Mouse (Mus musculus): ENCODE measurements around the gene Aplp2.
A peak's percentile ranks its signal among the peaks of the same experiment; 100 is the strongest.

The Aplp2 gene

DNA sequence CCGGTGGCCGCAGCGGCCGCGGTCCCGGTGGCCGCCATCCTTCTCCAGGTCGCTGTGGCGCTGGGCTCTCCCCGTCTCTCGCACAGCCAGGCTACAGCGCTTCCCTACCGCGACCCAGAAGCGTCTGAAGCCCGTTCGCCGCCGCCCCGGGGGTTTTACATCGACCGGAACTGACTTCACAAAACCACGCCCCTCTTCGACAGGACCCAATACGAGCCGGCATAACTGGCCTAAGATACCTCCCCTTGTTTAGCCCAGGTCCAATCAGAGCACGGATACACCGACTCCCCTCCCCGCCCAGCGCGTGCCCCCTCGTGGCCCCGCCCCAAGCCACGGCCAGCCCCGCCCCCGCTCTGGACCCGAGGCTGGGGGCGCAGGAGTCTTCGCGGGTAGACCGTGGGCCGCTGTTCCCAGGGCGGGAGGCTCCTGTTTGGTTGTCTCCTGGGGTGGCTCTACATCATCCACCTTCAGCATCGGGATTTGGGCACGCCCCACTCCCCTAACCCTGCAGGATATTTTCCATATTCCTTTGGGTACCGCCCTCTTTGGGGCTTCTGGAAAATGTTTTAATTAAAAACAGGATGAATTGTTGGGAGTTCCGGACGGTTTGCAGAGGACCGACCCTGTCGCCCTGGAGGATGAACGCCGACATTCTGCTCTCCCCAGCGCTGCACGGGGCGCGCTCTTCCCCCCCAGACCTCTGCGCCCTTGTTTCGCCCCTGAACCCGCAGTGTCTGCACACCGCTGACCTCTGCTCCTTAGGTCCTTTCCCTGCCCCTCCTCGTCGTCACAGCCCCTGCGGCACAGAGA is at the start of gene Aplp2:
Gene Aplp2 (minus strand): TSS at position 126 of the 810 bp plus-strand sequence.
- peak; percentile 98 for DNase-seq (ENCODE audit: inconsistent ontology term)

DNA sequence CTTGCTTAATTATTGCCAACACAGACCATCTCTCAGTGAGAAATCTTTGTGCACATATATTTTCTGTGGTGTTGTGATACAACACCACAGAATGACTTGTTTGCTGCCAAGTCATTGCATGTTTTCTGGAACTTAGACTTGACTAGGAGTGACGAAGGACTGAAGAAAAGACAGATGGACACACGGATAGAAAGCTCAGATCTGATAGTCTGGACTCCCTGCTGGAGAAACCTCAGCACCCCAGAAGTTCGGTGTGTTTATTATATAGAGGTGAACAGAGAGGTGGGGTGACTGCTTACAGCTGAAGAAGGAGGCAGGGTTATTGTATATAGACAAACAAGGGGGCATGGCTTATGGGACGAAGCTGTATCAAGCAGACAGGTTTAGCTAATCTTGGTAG is 48.6 kb upstream of the Aplp2 start:
- no peak for DNase-seq (ENCODE audit: inconsistent ontology term)

DNA sequence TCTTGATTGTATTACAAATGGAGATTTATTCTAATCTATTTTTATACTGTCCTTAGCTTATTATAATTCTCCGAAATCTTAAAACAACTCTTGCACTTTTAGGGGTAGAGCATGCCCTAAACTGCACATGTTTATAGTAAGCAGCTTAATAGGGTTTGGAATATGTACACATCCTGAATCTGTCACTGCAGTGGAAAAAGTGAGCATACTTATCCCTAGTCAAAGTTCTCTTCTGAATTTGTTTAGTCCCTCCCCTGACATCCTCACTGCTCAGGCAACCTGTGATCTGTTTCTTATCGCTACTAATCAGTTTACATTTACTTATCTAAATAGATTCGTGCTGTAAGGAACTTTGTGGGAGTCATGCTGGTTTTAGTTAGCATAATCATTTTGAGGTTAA is 46.6 kb upstream of the Aplp2 start:
- no peak for DNase-seq (ENCODE audit: inconsistent ontology term)

DNA sequence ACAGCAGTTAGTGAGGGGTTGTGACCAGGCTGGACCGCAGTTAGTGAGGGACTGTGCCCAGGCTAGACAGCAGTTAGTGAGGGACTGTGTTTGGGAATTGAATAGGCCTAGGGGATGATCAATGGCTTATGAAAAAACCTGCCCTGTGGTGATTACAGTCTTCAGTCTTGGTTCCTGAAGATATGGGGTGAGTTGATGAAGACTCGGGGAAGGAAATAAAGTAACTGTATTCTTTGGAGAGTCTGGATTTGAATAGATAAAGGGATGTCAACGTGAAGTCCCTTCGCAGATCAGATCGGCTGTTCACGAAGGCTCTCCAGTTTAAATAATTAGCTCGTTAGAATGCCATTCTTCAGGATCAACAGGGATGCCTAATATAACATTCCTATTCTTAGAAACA is 44.3 kb upstream of the Aplp2 start:
- no peak for DNase-seq (ENCODE audit: inconsistent ontology term)

DNA sequence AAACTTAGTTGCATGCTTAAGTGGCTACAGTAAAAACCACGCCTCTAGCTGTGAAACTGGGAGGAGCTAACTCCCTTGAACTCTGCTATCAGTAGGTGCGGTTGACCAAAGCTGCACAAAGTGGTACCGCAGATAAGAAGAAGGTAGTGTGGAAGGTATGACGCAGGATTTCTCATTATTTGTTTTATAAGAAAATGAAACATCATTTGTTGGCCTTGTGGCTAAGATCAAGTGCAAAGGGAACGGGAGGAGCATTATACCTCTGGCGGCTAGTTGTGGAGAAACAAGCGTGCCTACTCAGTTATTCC is 43.0 kb upstream of the Aplp2 start:
- DNase-seq (ENCODE audit: inconsistent ontology term): no peak

DNA sequence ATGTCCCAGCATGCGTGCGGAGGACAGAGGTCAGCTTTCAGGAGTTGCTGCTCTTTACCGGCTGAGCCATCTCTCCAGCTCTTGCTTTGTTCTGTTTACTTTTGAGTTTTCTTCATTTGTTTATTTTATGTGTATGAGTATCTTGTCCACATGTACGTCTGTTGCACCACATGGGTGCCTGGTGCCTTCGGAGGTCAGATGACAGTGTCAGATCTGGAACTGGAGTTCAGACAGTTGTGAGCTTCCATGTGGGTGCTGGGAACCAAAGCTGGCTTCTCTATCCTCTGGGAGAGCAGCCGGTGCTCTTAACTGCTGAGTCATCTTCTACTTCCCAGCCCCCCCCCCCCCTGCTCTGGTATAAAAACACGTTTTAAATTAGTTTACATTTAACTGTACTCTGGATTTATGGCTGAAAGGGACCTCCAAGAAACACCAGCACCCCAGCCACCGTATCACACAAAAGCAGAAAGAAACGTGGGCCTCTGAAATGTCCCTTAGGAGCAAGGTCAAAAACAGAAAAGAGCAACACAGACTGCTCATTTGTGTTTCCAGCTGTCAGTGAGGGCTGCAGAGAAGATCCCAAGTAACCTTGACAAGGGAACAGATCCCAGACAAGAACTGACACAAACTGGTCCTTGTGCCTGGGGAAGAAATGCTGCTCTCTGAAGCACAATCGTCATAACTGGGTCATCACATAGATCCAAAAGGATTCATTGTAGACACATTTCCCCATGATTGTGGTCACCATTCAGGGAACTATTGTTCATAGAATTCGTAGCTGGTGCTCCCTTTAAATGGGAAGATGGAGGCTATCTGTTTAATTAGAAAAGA is 42.5 kb upstream of the Aplp2 start:
- peak; percentile 16 for DNase-seq (ENCODE audit: inconsistent ontology term)

DNA sequence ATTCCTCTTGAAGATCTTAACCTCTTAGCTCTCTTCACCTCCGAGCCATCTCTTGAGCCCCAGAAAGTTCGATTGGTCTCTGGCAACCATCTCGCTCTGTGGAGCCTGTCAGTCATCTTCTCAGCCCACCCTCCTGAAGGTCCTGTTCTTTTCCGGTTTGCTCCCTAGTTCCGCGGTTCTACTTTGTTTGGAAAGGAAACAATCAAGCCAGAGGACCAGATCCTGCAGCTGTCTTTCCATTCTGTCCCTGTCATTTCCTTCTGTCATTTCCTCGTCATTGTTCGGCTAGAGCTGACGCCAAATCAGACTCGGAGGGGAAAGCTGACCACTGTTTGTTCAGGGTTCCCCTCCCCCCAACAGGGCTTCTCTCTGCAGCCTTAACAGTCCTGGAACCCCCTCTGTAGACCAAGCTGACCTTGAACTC is 41.7 kb upstream of the Aplp2 start:
- no peak for DNase-seq (ENCODE audit: inconsistent ontology term)

DNA sequence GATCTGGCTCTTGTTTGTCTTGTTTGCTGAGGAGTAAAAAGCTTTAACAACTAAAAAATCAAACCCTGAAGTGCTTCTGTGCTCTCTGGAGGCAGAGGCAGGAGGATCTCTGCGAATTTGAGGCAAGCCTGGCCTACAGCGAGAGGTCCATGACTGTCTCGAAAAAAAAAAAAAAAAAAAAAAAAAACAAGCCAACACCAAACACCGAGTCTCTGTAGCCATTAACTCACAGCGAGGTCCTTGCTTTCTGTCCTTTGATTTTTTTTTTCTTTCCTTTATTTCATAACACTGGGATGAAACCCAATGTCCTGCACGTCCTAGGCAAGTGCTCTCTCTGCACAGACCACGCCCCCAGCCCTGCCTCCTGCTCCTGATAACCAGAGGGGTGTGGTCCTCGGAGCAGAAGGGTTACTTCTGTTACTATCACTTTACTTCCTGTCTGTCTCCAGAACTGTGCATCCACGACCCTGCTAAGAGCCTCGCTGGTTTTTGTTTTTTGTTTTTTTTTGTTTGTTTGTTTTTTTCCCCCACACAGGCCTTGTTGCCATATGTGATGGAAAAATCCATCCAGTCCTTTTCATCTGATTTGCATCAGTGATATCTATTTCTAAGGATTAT is 40.7 kb upstream of the Aplp2 start:
- no peak for DNase-seq (ENCODE audit: inconsistent ontology term)

DNA sequence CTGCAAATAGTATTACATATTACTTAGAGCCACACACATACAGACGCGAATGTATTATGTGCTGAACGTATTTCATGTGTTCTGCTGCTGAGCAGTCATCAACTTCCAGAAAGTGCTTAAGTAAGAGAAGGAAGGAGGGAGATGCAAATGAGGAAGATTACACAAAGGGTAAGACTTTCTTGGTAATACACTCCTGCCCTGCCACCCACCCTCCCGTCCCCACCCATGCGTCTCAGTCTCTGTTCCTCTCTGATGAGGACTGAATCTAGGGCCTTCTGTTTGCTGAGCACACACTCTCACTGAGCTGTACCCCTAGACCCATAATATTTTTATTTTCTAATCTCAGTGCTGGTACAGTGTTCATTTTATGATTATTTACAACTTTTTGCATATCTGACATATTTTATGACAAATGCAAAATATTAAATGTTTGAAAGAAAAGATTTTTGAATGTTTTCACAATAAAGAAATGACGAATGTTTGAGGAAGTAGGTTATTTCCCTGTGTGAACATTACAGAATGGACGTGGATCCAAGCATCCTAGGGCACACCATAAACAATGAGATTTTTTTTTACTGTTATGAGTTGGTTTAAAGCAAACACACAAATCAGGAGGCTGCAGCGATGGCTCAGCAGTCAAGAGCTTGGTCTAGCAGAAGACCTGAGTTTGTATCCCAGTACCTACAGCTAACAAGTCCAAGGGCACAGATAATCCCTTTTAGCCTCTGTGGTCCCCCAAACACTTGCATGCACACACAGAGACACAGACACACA is 36.0 kb upstream of the Aplp2 start:
- no peak for DNase-seq (ENCODE audit: inconsistent ontology term)

DNA sequence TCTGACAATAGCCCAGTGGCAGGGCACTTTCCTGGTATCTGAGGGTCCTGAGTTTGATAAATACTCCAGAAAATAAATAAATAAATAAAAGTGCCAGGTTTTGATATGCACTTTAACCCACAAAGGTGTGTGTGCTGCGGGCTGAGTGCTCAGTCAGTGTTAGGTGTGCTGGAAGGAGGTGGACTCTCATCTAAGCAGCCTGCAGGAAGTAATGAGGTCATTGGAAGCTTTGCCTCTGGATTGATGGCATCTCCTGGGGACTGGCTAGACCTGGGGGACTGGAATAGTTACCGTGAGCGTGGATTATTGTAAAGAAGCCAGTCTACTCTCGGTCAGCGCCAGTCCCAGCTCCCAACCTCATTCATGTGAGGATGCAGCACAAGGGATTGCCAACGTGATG is 34.8 kb upstream of the Aplp2 start:
- DNase-seq (ENCODE audit: inconsistent ontology term): no peak

DNA sequence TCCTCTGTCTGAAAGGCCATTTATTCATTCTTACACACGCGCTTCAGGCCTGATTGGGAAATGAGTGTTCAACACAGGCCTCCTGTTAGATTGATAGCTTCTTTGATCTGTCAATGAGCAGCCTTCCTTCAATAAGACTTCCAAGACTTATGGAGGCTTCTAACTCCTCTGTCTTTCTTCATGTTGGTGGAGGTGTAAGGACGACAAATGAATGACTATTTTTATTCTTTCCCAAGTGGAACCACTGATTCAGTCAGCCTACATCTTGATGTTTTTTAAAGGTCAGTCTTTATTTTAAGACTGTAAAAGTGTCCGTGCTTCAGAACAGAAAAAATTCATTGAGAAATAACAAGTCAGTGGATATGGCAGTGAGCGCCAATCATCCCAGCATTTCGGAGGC is 33.4 kb upstream of the Aplp2 start:
- no peak for DNase-seq (ENCODE audit: inconsistent ontology term)

DNA sequence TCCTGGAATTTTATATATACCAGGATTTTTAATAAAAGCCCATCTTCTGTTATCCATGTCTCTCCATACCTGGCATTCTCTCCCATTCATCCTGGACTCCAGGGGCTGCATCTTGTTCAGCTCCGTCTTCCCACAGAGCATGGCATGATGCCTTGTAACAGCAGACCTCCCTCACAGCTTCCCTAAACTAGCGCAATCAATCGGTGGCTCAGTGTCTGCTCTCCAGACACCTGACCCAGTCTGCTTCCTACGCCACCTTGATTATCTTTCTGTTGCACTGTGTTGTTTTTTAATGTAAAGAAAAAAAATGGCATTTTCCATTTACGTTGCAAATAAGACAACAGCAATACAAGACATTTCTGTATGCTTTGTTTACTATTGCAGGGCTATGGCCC is 32.3 kb upstream of the Aplp2 start:
- DNase-seq (ENCODE audit: inconsistent ontology term): no peak

DNA sequence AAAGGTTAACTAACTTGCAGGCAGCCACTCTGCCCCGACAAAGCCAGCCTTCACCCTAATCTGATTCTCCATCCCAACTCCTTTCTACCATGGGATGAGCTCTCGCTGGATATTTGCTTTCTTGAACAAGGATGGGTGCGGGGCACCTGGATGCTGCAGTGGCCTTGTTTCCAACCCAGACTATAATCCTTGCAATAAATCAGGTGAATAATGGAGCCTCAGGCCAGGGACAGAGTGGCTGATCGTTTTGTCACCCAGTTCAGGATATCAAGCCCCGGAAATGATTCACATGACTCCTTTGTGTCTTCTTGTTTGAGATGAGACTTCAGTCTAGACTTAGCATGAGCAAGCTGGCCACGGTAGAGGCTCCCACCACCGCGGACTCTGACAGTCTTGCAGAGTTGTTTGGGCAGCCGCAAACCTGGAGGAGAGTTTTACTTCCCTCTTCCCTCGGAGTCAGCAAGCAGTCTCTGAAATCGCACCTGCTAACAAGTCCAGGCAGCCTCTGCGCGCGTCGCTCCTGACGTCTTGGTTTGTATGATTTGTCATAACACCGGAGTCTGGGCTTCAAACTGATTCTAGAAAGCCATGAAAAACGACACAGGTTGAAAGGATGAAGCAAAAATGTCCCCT is 31.8 kb upstream of the Aplp2 start:
- no peak for DNase-seq (ENCODE audit: inconsistent ontology term)

DNA sequence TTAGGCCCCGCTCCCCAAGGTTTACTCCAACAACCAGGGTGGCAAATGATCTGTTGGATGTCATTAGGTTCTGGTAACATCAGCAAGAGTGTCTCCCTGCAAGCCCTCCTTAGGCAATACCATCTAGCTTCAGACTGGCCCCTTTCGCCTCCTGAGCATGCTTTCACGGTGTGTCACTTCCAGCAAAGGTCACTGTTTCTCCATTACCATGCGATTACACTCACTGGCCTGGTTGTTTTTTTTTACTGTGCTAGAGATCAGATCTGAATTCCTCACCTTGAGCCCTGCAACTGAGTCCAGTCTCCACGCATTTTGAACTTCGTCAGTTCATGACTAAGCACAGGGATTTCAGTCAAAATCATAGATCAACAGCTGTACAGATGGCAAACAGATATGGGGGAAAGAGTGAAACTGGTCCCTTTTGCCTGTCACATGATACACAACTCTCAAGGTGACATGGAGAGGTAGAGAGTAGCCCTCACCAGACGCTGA is 29.6 kb upstream of the Aplp2 start:
- DNase-seq (ENCODE audit: inconsistent ontology term): no peak

DNA sequence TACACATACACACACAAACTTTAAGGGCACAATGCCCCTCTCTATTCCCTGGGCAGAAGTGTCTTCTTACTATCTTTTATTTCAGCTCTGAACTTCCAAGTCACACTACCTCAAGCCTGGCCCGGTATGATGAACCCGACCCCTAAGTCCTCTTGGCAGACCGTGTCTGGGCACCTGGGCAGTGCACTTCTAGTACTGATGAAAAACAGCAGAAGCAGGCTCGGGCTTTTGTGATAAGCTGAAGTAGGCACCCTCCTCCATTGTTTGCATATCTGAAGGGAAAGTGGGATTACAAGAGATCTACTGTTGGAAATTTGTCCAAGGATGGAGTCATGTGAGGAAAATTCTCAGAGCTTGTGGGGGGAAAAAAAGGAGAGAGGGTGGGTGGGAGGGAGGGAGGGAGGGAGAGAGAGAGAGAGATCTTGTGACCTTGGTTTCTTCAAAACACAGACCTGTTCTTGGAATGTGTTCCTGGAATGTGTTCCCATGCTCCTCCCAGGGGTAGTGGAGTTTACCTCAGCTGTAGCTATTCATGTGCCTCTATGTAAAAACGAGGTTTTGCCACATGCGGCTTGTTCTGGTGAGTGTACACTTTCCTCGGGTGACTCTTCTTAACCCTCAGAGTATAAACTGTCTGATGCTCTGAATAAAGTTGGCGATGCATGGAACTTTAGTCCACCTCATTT is 29.1 kb upstream of the Aplp2 start:
- DNase-seq (ENCODE audit: inconsistent ontology term): no peak

DNA sequence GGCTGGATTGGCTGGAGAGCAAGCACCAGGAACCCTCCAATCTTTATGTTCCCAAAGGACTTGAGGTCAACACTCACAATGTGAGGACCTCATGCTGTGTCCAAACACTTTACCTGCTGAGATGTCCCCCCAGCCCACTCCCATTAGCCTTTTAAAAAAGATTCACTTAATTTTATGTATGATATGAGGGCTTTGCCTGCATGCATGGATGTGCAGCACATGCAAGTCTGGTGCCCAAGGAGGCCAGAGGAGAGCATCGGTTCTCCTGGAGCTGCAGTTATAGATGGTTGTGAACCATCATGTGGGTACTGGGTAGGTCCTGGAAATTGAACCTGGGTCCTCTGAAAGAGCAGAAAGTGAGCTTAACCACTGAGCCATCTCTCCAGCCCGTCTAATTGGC is 27.9 kb upstream of the Aplp2 start:
- no peak for DNase-seq (ENCODE audit: inconsistent ontology term)

DNA sequence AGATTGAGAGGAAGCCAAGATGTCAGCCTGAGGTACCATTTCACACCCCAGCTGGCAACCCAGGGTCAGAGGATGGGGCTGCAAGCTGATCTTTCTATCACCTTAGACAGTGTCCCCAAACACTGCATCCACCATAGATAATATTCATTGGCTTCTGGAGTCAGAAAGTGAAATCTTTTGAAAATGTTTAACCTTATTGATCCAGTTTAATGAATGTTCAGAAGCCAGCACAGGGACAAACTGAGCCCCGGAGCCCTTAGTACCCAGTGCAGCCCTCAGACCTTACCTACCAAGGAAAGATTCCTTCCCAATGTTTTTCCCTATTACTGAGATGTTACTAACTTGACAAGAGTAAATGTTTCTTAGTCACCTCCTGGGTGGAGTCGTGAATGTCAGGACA is 26.9 kb upstream of the Aplp2 start:
- DNase-seq (ENCODE audit: inconsistent ontology term): no peak

DNA sequence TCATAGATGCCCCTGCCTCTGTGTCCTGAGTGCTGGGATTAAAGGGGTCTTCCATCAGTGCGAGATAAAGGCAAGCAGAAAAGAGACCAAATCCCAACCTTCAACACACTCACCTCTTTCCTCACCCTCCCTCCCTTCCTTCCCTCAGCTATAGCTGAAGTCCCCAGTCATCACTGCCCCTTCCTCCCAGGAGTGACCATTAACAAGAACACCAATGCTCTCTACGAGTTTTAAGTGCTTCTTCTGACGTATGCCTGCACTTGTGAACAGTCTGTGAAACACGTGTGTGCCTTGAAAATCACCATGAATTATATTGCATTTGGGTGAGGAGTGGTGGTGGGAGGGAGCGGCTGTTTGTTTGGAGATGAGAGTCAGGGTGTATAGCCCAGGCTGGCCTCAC is 24.5 kb upstream of the Aplp2 start:
- no peak for DNase-seq (ENCODE audit: inconsistent ontology term)

DNA sequence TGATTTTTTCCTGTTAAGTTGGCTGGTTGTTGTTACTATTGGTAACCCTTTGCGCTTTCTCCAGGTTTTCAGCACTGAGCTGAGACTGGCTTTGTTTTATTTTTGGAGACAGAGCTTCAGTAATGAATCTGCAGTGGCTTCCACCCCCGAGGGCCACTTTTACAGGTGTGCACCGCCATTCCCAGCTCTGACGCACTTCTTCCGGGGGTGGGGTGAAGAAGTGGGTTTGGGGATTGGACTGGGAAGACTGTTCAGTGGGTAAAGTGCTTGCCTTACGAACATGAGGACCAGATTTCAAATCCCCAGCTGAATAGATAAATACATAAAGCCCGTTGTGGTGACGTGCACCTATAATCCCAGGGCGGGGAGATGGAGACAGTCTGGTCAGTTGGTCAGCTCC is 23.9 kb upstream of the Aplp2 start:
- no peak for DNase-seq (ENCODE audit: inconsistent ontology term)

DNA sequence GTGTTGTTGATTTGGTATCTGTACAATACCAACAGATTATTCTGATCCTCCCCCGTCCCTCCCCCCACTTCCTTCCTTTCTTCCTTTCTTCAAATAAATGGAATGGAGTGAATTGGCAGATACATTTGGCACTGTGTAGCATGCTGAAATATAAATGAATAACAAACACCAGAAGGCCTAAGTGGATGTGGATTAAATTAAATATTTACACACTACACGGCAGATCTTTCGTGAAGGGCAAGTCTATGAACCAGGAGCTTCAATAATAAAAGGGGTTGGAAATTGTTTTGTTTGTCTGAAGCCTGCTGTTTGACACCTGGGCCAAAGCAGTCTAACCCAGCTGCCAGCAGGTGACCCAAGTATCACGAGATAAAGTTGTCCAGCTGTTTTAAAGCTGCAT is 23.4 kb upstream of the Aplp2 start:
- no peak for DNase-seq (ENCODE audit: inconsistent ontology term)

DNA sequence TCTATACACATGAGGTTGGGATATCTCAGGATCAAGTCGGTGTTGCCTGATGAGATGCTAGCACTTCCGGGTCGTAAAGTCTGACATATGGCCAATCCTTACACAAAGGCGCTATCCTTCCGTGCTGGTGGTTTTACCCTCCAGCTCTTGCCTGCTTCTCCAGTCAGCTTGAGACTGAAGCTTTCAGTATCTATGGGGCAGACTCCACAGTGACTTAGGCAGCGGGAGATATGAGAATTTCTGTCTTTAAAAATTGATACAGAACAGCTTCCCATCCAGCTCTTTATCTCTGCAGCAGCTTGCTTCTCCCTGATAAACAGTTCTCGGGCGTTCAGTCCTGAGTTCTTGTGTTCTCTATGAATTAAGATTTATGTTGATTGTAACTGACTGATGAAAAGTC is 14.9 kb upstream of the Aplp2 start:
- DNase-seq (ENCODE audit: inconsistent ontology term): no peak

All from Muller cell, postnatal 12 days (primary cell).